Mouse (Mus musculus) CH12.LX (cell line): Measurements from ENCODE around the gene Htra2. TPM values are rescaled to one million over a fixed set of nuclear protein-coding genes. Genes with fewer than 3 reads are reported as not detected.

ENCODE experiments used
- DNase-seq: peaks from one replicate; pipeline ENCODE4 v3.0.0-alpha.2; 2013; ENCODE audit errors: extremely low read depth
- H3K27ac ChIP-seq: 2 replicates; pipeline ENCODE4 v1.5.1; 2012; ENCODE audit warnings: low read depth, mild to moderate bottlenecking, control low read depth, moderate library complexity; ENCODE audit not compliant: insufficient read depth
- H3K27me3 ChIP-seq: replicated peaks from 2 replicates; pipeline ENCODE3; 2012; ENCODE audit warnings: inconsistent platforms
- H3K36me3 ChIP-seq, 2 experiments: replicated peaks in 1 of 2; 2 replicates each; pipeline versions ENCODE3 to v1.6.1; 2012; ENCODE audit warnings: inconsistent platforms in 1 of 2, low read length in 1 of 2, mild to moderate bottlenecking in 1 of 2, mixed read lengths in 1 of 2, moderate library complexity in 1 of 2; ENCODE audit not compliant: control insufficient read depth in 1 of 2, insufficient read depth in 1 of 2
- H3K4me1 ChIP-seq, 2 experiments: 2 replicates each; pipeline ENCODE4 v1.6.1; 2012; ENCODE audit warnings: inconsistent platforms in 1 of 2, moderate library complexity in 1 of 2; ENCODE audit not compliant: insufficient read depth in 2 of 2, control insufficient read depth in 1 of 2
- H3K4me2 ChIP-seq: 2 replicates; pipeline ENCODE4 v1.6.1; 2012; ENCODE audit warnings: low read depth, mild to moderate bottlenecking, control low read depth; ENCODE audit not compliant: poor library complexity, insufficient read depth, severe bottlenecking
- H3K4me3 ChIP-seq, 3 experiments: fragments of 150-350 bp in 1 of 3; sonication (generic) in 1 of 3; replicated peaks in 1 of 3; 2 replicates each; pipeline versions ENCODE3 to v1.5.1; 2011 to 2012; ENCODE audit warnings: low read depth in 2 of 3, low read length in 2 of 3, mild to moderate bottlenecking in 2 of 3, moderate library complexity in 2 of 3, control low read depth in 1 of 3, improper control_type of control experiment in 1 of 3, inconsistent platforms in 1 of 3, mixed read lengths in 1 of 3; ENCODE audit not compliant: poor library complexity in 1 of 3
- H3K79me2 ChIP-seq: replicated peaks from 2 replicates; pipeline ENCODE4 v1.6.1; 2012; ENCODE audit warnings: mild to moderate bottlenecking, moderate library complexity; ENCODE audit not compliant: control insufficient read depth, poor library complexity, insufficient read depth, severe bottlenecking; ENCODE audit errors: extremely low read depth
- H3K9ac ChIP-seq: 2 replicates; pipeline ENCODE4 v1.6.1; 2012; ENCODE audit warnings: low read depth, mild to moderate bottlenecking, control low read depth, moderate library complexity; ENCODE audit not compliant: insufficient read depth
- H3K9me3 ChIP-seq: replicated peaks from 2 replicates; pipeline ENCODE3; 2012; ENCODE audit warnings: low read length, inconsistent platforms, mixed read lengths
- BHLHE40 ChIP-seq: IDR thresholded peaks from 2 replicates; pipeline ENCODE4 v1.6.1; 2011; ENCODE audit warnings: mild to moderate bottlenecking, low read depth, low read length, improper control_type of control experiment
- CHD1 ChIP-seq: IDR thresholded peaks from 2 replicates; pipeline ENCODE4 v1.6.1; 2012; ENCODE audit warnings: low read depth, low read length, improper control_type of control experiment, inconsistent platforms
- CTCF ChIP-seq, 2 experiments: IDR thresholded peaks in 1 of 2; conservative IDR thresholded peaks in 1 of 2; 2 replicates each; pipeline ENCODE4 v1.5.1; 2011 to 2012; ENCODE audit warnings: low read depth in 2 of 2, low read length in 2 of 2, improper control_type of control experiment in 1 of 2, inconsistent platforms in 1 of 2, mild to moderate bottlenecking in 1 of 2, moderate library complexity in 1 of 2
- MAFK ChIP-seq: IDR thresholded peaks from 2 replicates; pipeline ENCODE4 v1.6.1; 2011; ENCODE audit warnings: low read length, improper control_type of control experiment; ENCODE audit not compliant: insufficient replicate concordance
- MXI1 ChIP-seq: IDR thresholded peaks from 2 replicates; pipeline ENCODE4 v1.6.1; 2011; ENCODE audit warnings: mild to moderate bottlenecking, low read depth, low read length, improper control_type of control experiment
- NRF1 ChIP-seq: IDR thresholded peaks from 2 replicates; pipeline ENCODE4 v1.6.1; 2014; ENCODE audit warnings: low read depth, mild to moderate bottlenecking, inconsistent platforms, low read length, improper control_type of control experiment, moderate library complexity
- PAX5 ChIP-seq: IDR thresholded peaks from 2 replicates; pipeline ENCODE4 v1.6.1; 2012; ENCODE audit warnings: low read length, inconsistent platforms, mixed read lengths
- RCOR1 ChIP-seq: conservative IDR thresholded peaks from 2 replicates; pipeline ENCODE4 v1.6.1; 2012; ENCODE audit warnings: low read depth, mild to moderate bottlenecking, inconsistent platforms, low read length, improper control_type of control experiment
- ZKSCAN1 ChIP-seq: IDR thresholded peaks from 2 replicates; pipeline ENCODE4 v1.6.1; 2012; ENCODE audit warnings: low read depth, inconsistent platforms, low read length, improper control_type of control experiment, borderline replicate concordance
- dilution Hi-C: fragments of 300-500 bp; cut with MboI; formaldehyde crosslinking; loops from 2 replicates; pipeline ENCODE4 v1.14.3; 2020; ENCODE audit warnings: low sequenced_read_pairs; ENCODE audit not compliant: extremely low pct_unique_long_range_greater_than_20kb, extremely low pct_ligation_motif_present
- in situ Hi-C: fragments of 300-500 bp; cut with MboI; formaldehyde crosslinking; loops from 3 replicates; pipeline ENCODE4 v1.14.3; 2019; ENCODE audit warnings: low sequenced_read_pairs, low pct_ligation_motif_present, low pct_unique_long_range_greater_than_20kb, mixed read lengths
- polyA plus RNA-seq: library from polyadenylated mRNA; unstranded; fragments of >175 nt; gene quantifications from 2 replicates; pipeline ENCODE4 v1.2.1, GENCODE M21; 2012; ENCODE audit warnings: low read depth; ENCODE audit not compliant: insufficient read length
- total RNA-seq, 2 experiments: library from RNA; depleted of rRNA; stranded (reverse); fragments of 300-350 nt in 1 of 2; fragments of >200 nt in 1 of 2; gene quantifications; 2 replicates each; pipeline ENCODE4 v1.2.3; 2012 to 2014

Htra2 gene
- total and polyA plus RNA-seq, 3 experiments, result 113 to 185 (median 137) TPM

DNA sequence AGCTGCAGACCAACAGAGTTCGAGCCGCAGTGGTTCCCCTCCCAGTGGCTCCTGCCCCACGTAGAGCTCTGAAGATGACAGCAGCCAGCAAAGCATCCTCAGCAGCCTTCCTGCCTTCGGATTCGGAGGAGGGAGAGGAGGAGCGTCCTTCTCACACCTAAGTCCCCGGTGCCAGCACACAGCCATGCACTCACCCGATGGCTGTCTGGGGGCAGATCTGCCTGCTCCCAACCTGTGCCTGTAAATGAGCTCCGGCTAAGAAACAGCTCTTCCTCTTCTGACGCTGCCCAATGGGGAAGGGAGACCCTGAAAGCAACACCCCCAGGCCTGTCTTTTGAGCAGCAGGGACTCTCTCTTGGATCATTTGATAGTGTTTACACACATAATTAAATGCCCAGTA is 25.3 kb downstream of the Htra2 start:
- Histone ChIP-seq H3K9me3 (no peaks in the 10 kb centered on the region), H3K9ac (no peak overlapping the region), H3K27ac (no peak overlapping the region)

DNA sequence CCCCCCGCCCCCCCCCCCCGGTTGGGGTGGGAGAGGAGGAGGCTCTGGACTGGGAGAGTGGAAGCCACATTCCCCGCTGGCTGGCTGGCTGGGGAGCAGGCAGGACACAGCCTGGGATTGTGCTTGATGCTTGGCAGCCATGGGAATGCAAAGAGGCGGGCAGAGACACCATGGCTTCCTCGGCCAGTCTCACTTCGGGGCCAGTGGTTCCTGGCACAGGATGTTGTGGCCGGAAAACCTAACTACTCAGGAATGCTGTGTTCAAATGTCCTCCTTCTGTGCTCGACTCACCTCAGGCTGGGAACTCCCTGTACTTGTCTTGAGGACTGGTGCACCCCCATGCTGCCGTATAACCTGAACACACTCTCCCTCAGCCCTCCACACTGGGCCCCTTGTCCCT is 27.4 kb downstream of the Htra2 start:
- H3K27ac ChIP-seq, result no peak overlapping the region
- no peak overlapping the region for H3K9ac ChIP-seq
- in situ Hi-C loops, result no loop called here
- no peak overlapping the region for H3K4me3 ChIP-seq
- H3K79me2 ChIP-seq, result peaks cover 3% of the 10 kb centered on the region
- H3K4me2 ChIP-seq, result no peak overlapping the region
- no peaks in the 10 kb centered on the region for H3K27me3 ChIP-seq
- no peak for TF ChIP-seq BHLHE40
- no peak for TF ChIP-seq PAX5
- TF ChIP-seq ZKSCAN1, result no peak
- TF ChIP-seq, all 38 proteins: peak for 0
- Histone ChIP-seq H3K36me3 (peaks cover 13 to 35% of the 10 kb centered on the region in 2 experiments), H3K9me3 (no peaks in the 10 kb centered on the region), H3K4me1 (peaks cover 29 to 78% of the 10 kb centered on the region in 2 experiments)
- dilution Hi-C loops, result no loop called here
- DNase-seq, result no peak

More for the DNA sequence above, 25.3 kb downstream of the Htra2 start:
- dilution Hi-C loops, result no loop called here
- Histone ChIP-seq H3K27me3 (peaks cover 2% of the 10 kb centered on the region), H3K79me2 (peaks cover 3% of the 10 kb centered on the region), H3K4me3 (no peak overlapping the region), H3K4me2 (no peak overlapping the region), H3K4me1 (peaks cover 26 to 70% of the 10 kb centered on the region in 2 experiments), H3K36me3 (peaks cover 13 to 35% of the 10 kb centered on the region in 2 experiments)
- TF ChIP-seq NRF1, result no peak
- TF ChIP-seq RCOR1, result no peak
- no peak for TF ChIP-seq CHD1
- no peak for TF ChIP-seq MXI1
- TF ChIP-seq CTCF (conservative IDR thresholded peaks at IDR 0.05 in 1 of 2, IDR thresholded peaks at IDR 0.05 in 1 of 2; ENCODE audit: low read depth in 2 of 2, low read length in 2 of 2), result no peak
- no peak for DNase-seq
- in situ Hi-C loops, result no loop called here

DNA sequence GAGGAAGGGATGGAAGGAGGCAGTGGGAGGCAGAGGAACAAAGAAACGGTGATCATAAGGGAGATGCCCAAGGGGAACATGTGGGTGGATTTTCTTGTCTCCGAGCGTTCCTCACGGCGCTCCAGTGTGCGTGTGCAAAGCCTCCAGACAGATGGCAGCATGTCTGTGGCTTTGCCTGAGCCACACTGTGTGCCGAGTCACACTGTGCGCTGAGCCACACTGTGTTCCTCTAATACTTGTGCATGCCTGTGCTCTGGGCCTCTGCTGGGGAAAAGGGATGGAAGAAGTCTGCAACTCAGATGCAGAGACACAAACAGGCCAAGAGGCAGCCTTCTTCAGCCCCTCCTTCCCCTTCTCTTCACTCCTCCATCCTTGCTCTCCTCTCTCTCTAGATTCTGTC is 27.8 kb downstream of the Htra2 start:
- in situ Hi-C loops (no loop called here), dilution Hi-C loops (no loop called here)
- peaks cover 13 to 35% of the 10 kb centered on the region in 2 experiments for H3K36me3 ChIP-seq

More for the DNA sequence above, 27.8 kb downstream of the Htra2 start:
- TF ChIP-seq MAFK (no peak), ZKSCAN1 (peak; percentile 92)
- TF ChIP-seq, all 38 proteins: peak for 1
- no peaks in the 10 kb centered on the region for H3K27me3 ChIP-seq
- peaks cover 1% of the 10 kb centered on the region for H3K79me2 ChIP-seq
- H3K4me3 ChIP-seq, result no peak overlapping the region
- no peak overlapping the region for H3K27ac ChIP-seq
- DNase-seq, result no peak
- no peaks in the 10 kb centered on the region for H3K9me3 ChIP-seq
- H3K4me1 ChIP-seq, result peaks cover 29 to 75% of the 10 kb centered on the region in 2 experiments
- H3K9ac ChIP-seq, result no peak overlapping the region
- no peak overlapping the region for H3K4me2 ChIP-seq
